Mouse (Mus musculus): ENCODE measurements around the gene Slc43a2.
A peak's percentile ranks its signal among the peaks of the same experiment; 100 is the strongest.
"Not testable (repeated sequence)": the region's sequence is repeated elsewhere in the genome, so short reads cannot be mapped to it uniquely, and the experiment has no call there.

The Slc43a2 gene

GRCm38 (mm10) chr11:75551961-75552441, 20.5 kb downstream of the Slc43a2 start:
- peak; percentile 79 for DNase-seq

- no peak for DNase-seq
These were observed 21.5 kb downstream of the Slc43a2 start for GRCm38 (mm10) chr11:75552906-75553482.

- DNase-seq, result not testable (repeated sequence)
These were observed 24.5 kb downstream of the Slc43a2 start for GRCm38 (mm10) chr11:75556006-75556405.

GRCm38 (mm10) chr11:75557142-75557541, 25.6 kb downstream of the Slc43a2 start:
- no peak for DNase-seq

GRCm38 (mm10) chr11:75558101-75558500, 26.6 kb downstream of the Slc43a2 start:
- DNase-seq, result no peak

GRCm38 (mm10) chr11:75559870-75560504, 28.5 kb downstream of the Slc43a2 start:
- no peak for DNase-seq

- DNase-seq, result no peak
These were observed 29.3 kb downstream of the Slc43a2 start for GRCm38 (mm10) chr11:75560530-75561409.

GRCm38 (mm10) chr11:75561410-75561791, 29.9 kb downstream of the Slc43a2 start:
- DNase-seq, result no peak

- DNase-seq, result peak; percentile 74
These were observed 31.3 kb downstream of the Slc43a2 start for GRCm38 (mm10) chr11:75562840-75563239.

- DNase-seq, result no peak
These were observed 32.5 kb downstream of the Slc43a2 start for GRCm38 (mm10) chr11:75563851-75564548.

GRCm38 (mm10) chr11:75565849-75566248, 34.4 kb downstream of the Slc43a2 start:
- DNase-seq, result peak; percentile 76

- no peak for DNase-seq
These were observed 35.0 kb downstream of the Slc43a2 start for GRCm38 (mm10) chr11:75566276-75567196.

GRCm38 (mm10) chr11:75567346-75568114, 36.0 kb downstream of the Slc43a2 start:
- peak; percentile 64 for DNase-seq

GRCm38 (mm10) chr11:75568115-75568511, 36.6 kb downstream of the Slc43a2 start:
- DNase-seq, result no peak

GRCm38 (mm10) chr11:75568962-75569361, 37.5 kb downstream of the Slc43a2 start:
- no peak for DNase-seq

GRCm38 (mm10) chr11:75570375-75571125, 39.1 kb downstream of the Slc43a2 start:
- DNase-seq, result peak; percentile 86

- DNase-seq, result no peak
These were observed 39.9 kb downstream of the Slc43a2 start for GRCm38 (mm10) chr11:75571126-75571990.

GRCm38 (mm10) chr11:75572301-75572791, 40.9 kb downstream of the Slc43a2 start:
- DNase-seq, result no peak
